Mouse (Mus musculus) liver, embryonic 14.5 days (tissue): ENCODE data around the gene Rec8. TPM values are rescaled to one million over a fixed set of nuclear protein-coding genes. Genes with fewer than 3 reads are reported as not detected.
A peak's percentile ranks its signal among the peaks of the same experiment; 100 is the strongest.

ENCODE experiments used
- ATAC-seq: fragments of 200-750 bp; cut with Nextera tagmentation; 2 replicates; pipeline ENCODE4 v1.8.0; 2017; ENCODE audit warnings: moderate number of reproducible peaks, mild to moderate bottlenecking, moderate library complexity; ENCODE audit not compliant: insufficient read depth
- DNase-seq, 3 experiments: peaks; one replicate each; pipeline ENCODE4 v3.0.0-alpha.2; 2012 to 2013; ENCODE audit warnings: low read depth in 3 of 3, low spot score in 3 of 3
- H3K27ac ChIP-seq: fragments of 300-500 bp; sonication (generic); 2 replicates; pipeline ENCODE4 v1.5.1; 2014; ENCODE audit warnings: moderate library complexity, mild to moderate bottlenecking, control low read depth, inconsistent platforms
- H3K27me3 ChIP-seq: fragments of 300-500 bp; sonication (generic); 2 replicates; pipeline ENCODE4 v1.6.1; 2014; ENCODE audit warnings: mild to moderate bottlenecking, low read length, moderate library complexity; ENCODE audit not compliant: control insufficient read depth, insufficient read depth
- H3K36me3 ChIP-seq: fragments of 300-500 bp; sonication (generic); replicated peaks from 2 replicates; pipeline ENCODE4 v1.6.1; 2014; ENCODE audit warnings: low read depth; ENCODE audit not compliant: control insufficient read depth, insufficient read depth
- H3K4me1 ChIP-seq, 2 experiments: fragments of 200-500 bp in 1 of 2; fragments of 300-500 bp in 1 of 2; sonication (generic) in 1 of 2; replicated peaks; 2 replicates each; pipeline ENCODE4 v1.6.1; 2012 to 2014; ENCODE audit warnings: antibody characterized with exemption in 1 of 2, inconsistent platforms in 1 of 2, low read length in 1 of 2; ENCODE audit not compliant: control insufficient read depth in 2 of 2, insufficient read depth in 2 of 2
- H3K4me2 ChIP-seq: fragments of 300-500 bp; sonication (generic); 2 replicates; pipeline ENCODE4 v1.6.1; 2014; ENCODE audit warnings: low read depth, mild to moderate bottlenecking, control low read depth, moderate library complexity
- H3K4me3 ChIP-seq, 2 experiments: fragments of 200-500 bp in 1 of 2; fragments of 300-500 bp in 1 of 2; sonication (generic) in 1 of 2; 2 replicates each; pipeline ENCODE4 v1.5.1; 2012 to 2014; ENCODE audit warnings: low read depth in 2 of 2, low read length in 2 of 2, mild to moderate bottlenecking in 2 of 2, control low read depth in 1 of 2, inconsistent platforms in 1 of 2, moderate library complexity in 1 of 2; ENCODE audit not compliant: insufficient read depth in 1 of 2
- H3K9ac ChIP-seq: fragments of 300-500 bp; sonication (generic); replicated peaks from 2 replicates; pipeline ENCODE4 v1.6.1; 2014; ENCODE audit warnings: mild to moderate bottlenecking, control low read depth, moderate library complexity
- H3K9me3 ChIP-seq: fragments of 300-500 bp; sonication (generic); 2 replicates; pipeline ENCODE4 v1.6.1; 2016; ENCODE audit warnings: low read length, mixed read lengths; ENCODE audit not compliant: control insufficient read depth
- CTCF ChIP-seq: IDR thresholded peaks from 2 replicates; pipeline ENCODE4 v1.5.1; 2016; ENCODE audit warnings: antibody characterized with exemption, low read depth, control low read depth
- EP300 ChIP-seq: IDR thresholded peaks from 2 replicates; pipeline ENCODE4 v1.6.1; 2016; ENCODE audit warnings: antibody characterized with exemption, low read depth
- WGBS: fragments of 180-500 bp; shearing (Covaris S2); extraction: QIAGEN DNeasy Blood & Tissue Kit; methylation state at CpG from one replicate; pipeline ENCODE4 v1.1.7; 2014; ENCODE audit not compliant: insufficient replicate concordance; 5-methylcytosine and 5-hydroxymethylcytosine counted together
- polyA plus RNA-seq, 2 experiments: library from polyadenylated mRNA; depleted of rRNA in 1 of 2; stranded (reverse) in 1 of 2; unstranded in 1 of 2; fragments of >200 nt; fragmentation: Nextera tagmentation in 1 of 2; extraction: Ambion mirVana in 1 of 2; gene quantifications; 2 replicates each; pipeline versions ENCODE4 v1.2.1 to v1.2.3; 2012 to 2014

The Rec8 gene
- polyA plus RNA-seq, 2 experiments, result 1.0 to 1.9 TPM

DNA sequence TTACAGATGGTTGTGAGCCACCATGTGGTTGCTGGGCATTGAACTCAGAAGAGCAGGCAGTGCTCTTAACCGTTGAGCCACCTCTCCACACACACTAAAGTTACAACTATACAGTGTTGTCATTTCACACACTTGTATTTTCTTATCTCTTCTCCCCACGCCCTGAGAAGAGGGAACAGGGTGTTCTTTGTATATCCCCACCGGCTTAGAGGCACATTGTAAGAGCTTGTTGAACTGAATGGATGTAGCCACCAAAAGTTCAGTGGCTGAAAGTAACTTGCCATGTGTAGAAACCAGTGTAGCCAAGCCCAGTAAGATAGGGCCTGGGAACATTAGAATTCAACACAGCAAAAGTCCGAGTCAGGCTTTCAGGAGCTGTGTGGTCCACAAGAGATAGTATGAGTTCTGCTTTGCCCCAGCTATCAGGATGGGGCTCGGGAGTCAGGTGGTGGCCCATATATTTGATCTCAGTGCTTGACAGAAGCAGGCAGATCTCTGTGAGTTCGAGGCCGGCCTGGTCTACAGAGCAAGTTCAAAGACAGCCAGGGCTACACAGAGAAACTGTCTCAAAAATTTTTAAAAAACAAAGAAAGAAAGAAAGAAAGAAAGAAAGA, 3.2 kb upstream of the Rec8 start:
- peak; percentile 45 to 80 (median 61) for DNase-seq
- Histone ChIP-seq H3K4me2 (no peak overlapping the region), H3K9me3 (no peaks in the 10 kb centered on the region), H3K27me3 (no peaks in the 10 kb centered on the region), H3K36me3 (peaks cover 1% of the 10 kb centered on the region), H3K4me1 (peaks cover 19 to 29% of the 10 kb centered on the region in 2 experiments), H3K27ac (peak overlapping the region; percentile 76), H3K9ac (peak overlapping the region; percentile 38; the same call in 1 of the 2 replicates), H3K4me3 (no peak overlapping the region)
- WGBS, result 24% methylated on average over 7 of the region's 7 CpGs
- TF ChIP-seq EP300 (peak; percentile 84), CTCF (no peak)
- ATAC-seq, result peak; percentile 82

DNA sequence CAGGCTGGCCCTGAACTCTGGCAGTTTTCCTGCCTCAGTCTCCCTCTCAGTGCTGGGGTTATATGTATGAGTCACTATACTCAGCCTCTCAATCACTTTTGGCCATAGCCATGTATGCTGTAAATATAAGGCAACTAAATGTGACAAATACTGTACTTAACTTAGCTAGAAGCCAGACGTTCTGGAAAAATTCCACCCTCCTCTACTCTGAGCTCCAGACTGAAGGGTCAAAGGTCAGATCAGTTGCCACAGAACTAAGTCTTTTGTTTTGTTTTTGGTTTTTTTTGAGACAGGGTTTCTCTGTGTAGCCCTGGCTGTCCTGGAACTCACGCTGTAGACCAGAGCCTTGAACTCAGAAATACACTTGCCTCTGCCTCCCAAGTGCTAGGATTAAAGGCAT, 2.0 kb upstream of the Rec8 start:
- no peak overlapping the region for H3K4me2 ChIP-seq
- H3K4me3 ChIP-seq, result no peak overlapping the region
- WGBS, result 48% methylated on average over 2 of the region's 2 CpGs
- H3K4me1 ChIP-seq, result peaks cover 19 to 29% of the 10 kb centered on the region in 2 experiments
- no peak overlapping the region for H3K9ac ChIP-seq
- TF ChIP-seq CTCF (no peak), EP300 (no peak)
- H3K9me3 ChIP-seq, result no peaks in the 10 kb centered on the region
- DNase-seq (no peak), ATAC-seq (no peak)
- no peak overlapping the region for H3K27ac ChIP-seq
- H3K36me3 ChIP-seq, result no peaks in the 10 kb centered on the region
- H3K27me3 ChIP-seq, result no peaks in the 10 kb centered on the region

DNA sequence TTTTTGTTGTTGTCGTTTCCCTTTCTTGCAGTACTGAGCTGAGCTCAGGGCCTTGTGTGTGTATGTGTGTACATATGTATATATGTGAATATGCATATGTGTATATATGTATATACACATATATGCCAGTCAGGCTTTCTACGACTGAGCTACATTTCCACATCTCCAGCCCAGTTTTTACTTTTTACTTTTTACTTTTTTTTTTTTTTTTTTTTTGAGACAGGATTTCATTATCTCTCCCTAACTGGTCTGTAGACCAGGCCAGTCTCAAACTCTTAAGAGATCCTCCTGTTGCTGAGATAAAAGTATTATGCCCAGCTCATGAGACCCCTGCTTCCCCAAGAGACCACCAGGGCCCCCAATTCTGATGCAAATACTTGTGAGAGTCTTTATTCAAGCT, 993 bp upstream of the Rec8 start:
- H3K27ac ChIP-seq, result no peak overlapping the region
- H3K27me3 ChIP-seq, result no peaks in the 10 kb centered on the region
- peaks cover 19 to 29% of the 10 kb centered on the region in 2 experiments for H3K4me1 ChIP-seq
- no peak overlapping the region for H3K4me3 ChIP-seq
- DNase-seq (no peak), ATAC-seq (no peak)
- no peaks in the 10 kb centered on the region for H3K36me3 ChIP-seq
- 56% methylated on average over 2 of the region's 2 CpGs for WGBS
- H3K9me3 ChIP-seq, result no peaks in the 10 kb centered on the region
- TF ChIP-seq EP300, result no peak
- TF ChIP-seq CTCF, result no peak
- H3K9ac ChIP-seq, result no peak overlapping the region
- H3K4me2 ChIP-seq, result no peak overlapping the region

- no peaks in the 10 kb centered on the region for H3K9me3 ChIP-seq
- TF ChIP-seq EP300 (peak; percentile 61; the same call in 1 of the 2 replicates), CTCF (no peak)
- H3K27ac ChIP-seq, result no peak overlapping the region; the same call in 1 of the 2 replicates
- H3K4me1 ChIP-seq, result peaks cover 19 to 25% of the 10 kb centered on the region in 2 experiments
- H3K4me3 ChIP-seq, result peak overlapping the region; percentile 30 to 37
- peak overlapping the region; percentile 69 for H3K4me2 ChIP-seq
- DNase-seq, result peak; percentile 44 to 53 (median 48)
- ATAC-seq, result peak; percentile 50
- no peaks in the 10 kb centered on the region for H3K36me3 ChIP-seq
- H3K9ac ChIP-seq, result peak overlapping the region; percentile 49
- WGBS, result 17% methylated on average over 22 of the region's 22 CpGs
- no peaks in the 10 kb centered on the region for H3K27me3 ChIP-seq
These were observed 804 bp downstream of the Rec8 start for GRCm38 (mm10) chr14:55618486-55619195.
